In genomic region chr2:152723651-152724331, GRCm38 (mm10) we compare ENCODE assay signal across 8 mouse cellular contexts. TPM values are rescaled to one million over a fixed set of nuclear protein-coding genes. Genes with fewer than 3 reads are reported as not detected.
DNase-seq lines count a peak whose midpoint lies in the region; ATAC-seq and TF ChIP-seq lines count a peak whose summit lies in the region.

No protein-coding gene starts in this region.

- H3K27me3 ChIP-seq in embryonic facial prominence, embryonic 12.5 days, result no peaks in the 10 kb centered on the region
- no peaks in the 10 kb centered on the region for H3K27me3 ChIP-seq in limb, embryonic 14.5 days (ENCODE audit: control insufficient read depth, insufficient read depth, low read length)
- H3K27me3 ChIP-seq in midbrain, embryonic 14.5 days (ENCODE audit: control insufficient read depth, insufficient read depth, low read length), result no peaks in the 10 kb centered on the region

- peaks cover 38% of the 10 kb centered on the region for H3K4me1 ChIP-seq in embryonic facial prominence, embryonic 12.5 days
- H3K4me1 ChIP-seq in limb, embryonic 14.5 days (ENCODE audit: control insufficient read depth, insufficient read depth, low read length), result peaks cover 22% of the 10 kb centered on the region
- peaks cover 8% of the 10 kb centered on the region for H3K4me1 ChIP-seq in midbrain, embryonic 14.5 days (ENCODE audit: control insufficient read depth, insufficient read depth, low read length)

- H3K9ac ChIP-seq in embryonic facial prominence, embryonic 12.5 days, result peak overlapping the region; percentile 60
- H3K9ac ChIP-seq in limb, embryonic 14.5 days (ENCODE audit: low read depth, low read length, severe bottlenecking), result peak overlapping the region; percentile 54
- peak overlapping the region; percentile 31; the same call in 1 of the 2 replicates for H3K9ac ChIP-seq in midbrain, embryonic 14.5 days (replicated peaks; ENCODE audit: low read length)

- no peaks in the 10 kb centered on the region for H3K9me3 ChIP-seq in embryonic facial prominence, embryonic 12.5 days
- no peaks in the 10 kb centered on the region for H3K9me3 ChIP-seq in limb, embryonic 14.5 days (ENCODE audit: control insufficient read depth, low read length)
- no peaks in the 10 kb centered on the region for H3K9me3 ChIP-seq in midbrain, embryonic 14.5 days (ENCODE audit: control insufficient read depth, low read length)

- peak; percentile 71 for DNase-seq in adrenal gland, postnatal 14 days
- DNase-seq in adrenal gland, postnatal 10 days, result no peak
- DNase-seq in heart, postnatal 14 days, result peak; percentile 78 to 80
- DNase-seq in limb, embryonic 14.5 days (ENCODE audit: low spot score), result no peak
- peak; percentile 70 for DNase-seq in midbrain, embryonic 14.5 days
- DNase-seq in urinary bladder, postnatal 10 days (ENCODE audit: low spot score), result no peak
- DNase-seq in right cerebral cortex, postnatal 36 days (ENCODE audit: low spot score in 2 of 2), result no peak

- peak overlapping the region; percentile 72 for H3K4me2 ChIP-seq in embryonic facial prominence, embryonic 12.5 days (replicated peaks)
- peak overlapping the region; percentile 58 for H3K4me2 ChIP-seq in limb, embryonic 14.5 days (replicated peaks; ENCODE audit: low read depth, low read length, severe bottlenecking)
- H3K4me2 ChIP-seq in midbrain, embryonic 14.5 days (ENCODE audit: low read length), result peak overlapping the region; percentile 57

- 0 out of 2 replicates have a peak overlapping the region, but pooled peaks have one; percentile 46 for H3K27ac ChIP-seq in embryonic facial prominence, embryonic 12.5 days
- H3K27ac ChIP-seq in limb, embryonic 14.5 days (replicated peaks; ENCODE audit: low read depth, low read length), result no peak overlapping the region
- no peak overlapping the region for H3K27ac ChIP-seq in midbrain, embryonic 14.5 days (replicated peaks; ENCODE audit: low read depth, low read length)

- intact Hi-C loops in heart, postnatal 14 days (cut with DNase I), result loop anchor here (2.0 kb wide), 1 partner anchor 15 kb away; no protein-coding TSS in a partner anchor

- H3K4me3 ChIP-seq in embryonic facial prominence, embryonic 12.5 days, result peak overlapping the region; percentile 29
- H3K4me3 ChIP-seq in limb, embryonic 14.5 days (replicated peaks; ENCODE audit: low read length), result peak overlapping the region; percentile 28
- H3K4me3 ChIP-seq in midbrain, embryonic 14.5 days (replicated peaks; ENCODE audit: low read depth, low read length), result peak overlapping the region; percentile 25

- 3% methylated on average over 37 of the region's 37 CpGs for WGBS in embryonic facial prominence, embryonic 12.5 days
- WGBS in limb, embryonic 14.5 days, result 4% methylated on average over 31 of the region's 37 CpGs
- 2% methylated on average over 37 of the region's 37 CpGs for WGBS in midbrain, embryonic 14.5 days

- no peaks in the 10 kb centered on the region for H3K36me3 ChIP-seq in embryonic facial prominence, embryonic 12.5 days
- no peaks in the 10 kb centered on the region for H3K36me3 ChIP-seq in limb, embryonic 14.5 days (ENCODE audit: control insufficient read depth, insufficient read depth, low read length)
- H3K36me3 ChIP-seq in midbrain, embryonic 14.5 days (ENCODE audit: control insufficient read depth, insufficient read depth, low read length), result no peaks in the 10 kb centered on the region

- ATAC-seq in embryonic facial prominence, embryonic 12.5 days (ENCODE audit: insufficient number of reproducible peaks, insufficient read depth, low FRiP score, low TSS enrichment), result peak; percentile 73; the same call in 1 of the 2 replicates
- peak; percentile 64; the same call in 1 of the 2 replicates for ATAC-seq in limb, embryonic 14.5 days (ENCODE audit: low FRiP score, low read depth)
- ATAC-seq in midbrain, embryonic 14.5 days (ENCODE audit: low FRiP score, low TSS enrichment), result peak; percentile 73

- no peak for TF ChIP-seq POLR2A in limb, embryonic 14.5 days (IDR thresholded peaks at IDR 0.05; ENCODE audit: borderline replicate concordance, extremely low read depth, insufficient read depth, insufficient read length)

RNA-seq across cellular contexts. Expression of gene Id1, which starts 12.3 kb away (rescaled TPM):
- total RNA-seq in adrenal gland, postnatal 14 days (2021), result 136 and 138 TPM in 2 replicates
- total RNA-seq in adrenal gland, postnatal 10 days (2021), result 100 to 1,000 TPM; 112 to 182 TPM
- 168 and 170 TPM in 2 replicates for polyA plus RNA-seq in embryonic facial prominence, embryonic 12.5 days (2016; fragmentation: Nextera tagmentation; extraction: Ambion mirVana)
- total RNA-seq in heart, postnatal 14 days (2021), result 10 to 100 TPM; 82.1 to 85.3 TPM
- polyA plus RNA-seq in limb, embryonic 14.5 days (2012; rRNA removed), result 444 and 565 TPM in 2 replicates
- 184 and 198 TPM in 2 replicates for polyA plus RNA-seq in limb, embryonic 14.5 days (2014; fragmentation: Nextera tagmentation; extraction: Ambion mirVana)
- 33.5 and 38.8 TPM in 2 replicates for polyA plus RNA-seq in midbrain, embryonic 14.5 days (2014; fragmentation: Nextera tagmentation; extraction: Ambion mirVana)

RNA-seq across cellular contexts. Expression of gene Cox4i2, which starts 30.2 kb away (rescaled TPM):
- total RNA-seq in adrenal gland, postnatal 14 days (2021), result 6.3 and 7.7 TPM in 2 replicates
- total RNA-seq in adrenal gland, postnatal 10 days (2021), result 1 to 10 TPM; 8.0 to 8.3 TPM
- 14.3 and 14.5 TPM in 2 replicates for polyA plus RNA-seq in embryonic facial prominence, embryonic 12.5 days (2016; fragmentation: Nextera tagmentation; extraction: Ambion mirVana)
- 10 to 100 TPM; 17.8 to 19.1 TPM for total RNA-seq in heart, postnatal 14 days (2021)
- polyA plus RNA-seq in limb, embryonic 14.5 days (2012; rRNA removed), result 21.7 and 23.7 TPM in 2 replicates
- polyA plus RNA-seq in limb, embryonic 14.5 days (2014; fragmentation: Nextera tagmentation; extraction: Ambion mirVana), result 33.6 and 34.7 TPM in 2 replicates
- 5.4 and 5.6 TPM in 2 replicates for polyA plus RNA-seq in midbrain, embryonic 14.5 days (2014; fragmentation: Nextera tagmentation; extraction: Ambion mirVana)

RNA-seq across cellular contexts. Expression of gene Mcts2, which starts 37.0 kb away (rescaled TPM):
- total RNA-seq in adrenal gland, postnatal 14 days (2021), result 26.6 and 28.0 TPM in 2 replicates
- 10 to 100 TPM; 24.5 to 26.7 TPM for total RNA-seq in adrenal gland, postnatal 10 days (2021)
- polyA plus RNA-seq in embryonic facial prominence, embryonic 12.5 days (2016; fragmentation: Nextera tagmentation; extraction: Ambion mirVana), result 36.4 and 38.9 TPM in 2 replicates
- 10 to 100 TPM; 17.4 to 18.7 TPM for total RNA-seq in heart, postnatal 14 days (2021)
- polyA plus RNA-seq in limb, embryonic 14.5 days (2012; rRNA removed), result 11.8 and 18.6 TPM in 2 replicates
- 26.8 and 27.2 TPM in 2 replicates for polyA plus RNA-seq in limb, embryonic 14.5 days (2014; fragmentation: Nextera tagmentation; extraction: Ambion mirVana)
- polyA plus RNA-seq in midbrain, embryonic 14.5 days (2014; fragmentation: Nextera tagmentation; extraction: Ambion mirVana), result 39.9 and 41.4 TPM in 2 replicates

RNA-seq across cellular contexts. Expression of gene H13, which starts 54.5 kb away (rescaled TPM):
- 123 and 139 TPM in 2 replicates for total RNA-seq in adrenal gland, postnatal 14 days (2021)
- total RNA-seq in adrenal gland, postnatal 10 days (2021), result 100 to 1,000 TPM; 105 to 125 TPM
- polyA plus RNA-seq in embryonic facial prominence, embryonic 12.5 days (2016; fragmentation: Nextera tagmentation; extraction: Ambion mirVana), result 129 and 131 TPM in 2 replicates
- total RNA-seq in heart, postnatal 14 days (2021), result 10 to 100 TPM; 38.7 to 42.4 TPM
- polyA plus RNA-seq in limb, embryonic 14.5 days (2012; rRNA removed), result 148 and 194 TPM in 2 replicates
- polyA plus RNA-seq in limb, embryonic 14.5 days (2014; fragmentation: Nextera tagmentation; extraction: Ambion mirVana), result 151 and 153 TPM in 2 replicates
- polyA plus RNA-seq in midbrain, embryonic 14.5 days (2014; fragmentation: Nextera tagmentation; extraction: Ambion mirVana), result 177 and 184 TPM in 2 replicates

Comparison
In these comparisons a context has a peak if more than half of its experiments do, and no peak if none do; other contexts are left out.
1. DNase-seq: peak in adrenal gland, postnatal 14 days (single experiment), heart, postnatal 14 days (2 of 2) and midbrain, embryonic 14.5 days (single experiment); none in adrenal gland, postnatal 10 days (single experiment), limb, embryonic 14.5 days (single experiment), urinary bladder, postnatal 10 days (single experiment) and right cerebral cortex, postnatal 36 days (0 of 2).
2. Peak in every context shown above with its lines, with median percentiles within 50 percentile points of each other: ATAC-seq, H3K4me2 ChIP-seq, H3K4me3 ChIP-seq and H3K9ac ChIP-seq.